Mouse (Mus musculus) kidney, postnatal 4 days (tissue): Measurements from ENCODE around the gene Nek6.

Source experiments
- DNase-seq, 2 experiments: peaks; one replicate each; pipeline ENCODE4 v3.0.0; 2021; ENCODE audit warnings: mixed read lengths in 2 of 2

The Nek6 gene

DNA sequence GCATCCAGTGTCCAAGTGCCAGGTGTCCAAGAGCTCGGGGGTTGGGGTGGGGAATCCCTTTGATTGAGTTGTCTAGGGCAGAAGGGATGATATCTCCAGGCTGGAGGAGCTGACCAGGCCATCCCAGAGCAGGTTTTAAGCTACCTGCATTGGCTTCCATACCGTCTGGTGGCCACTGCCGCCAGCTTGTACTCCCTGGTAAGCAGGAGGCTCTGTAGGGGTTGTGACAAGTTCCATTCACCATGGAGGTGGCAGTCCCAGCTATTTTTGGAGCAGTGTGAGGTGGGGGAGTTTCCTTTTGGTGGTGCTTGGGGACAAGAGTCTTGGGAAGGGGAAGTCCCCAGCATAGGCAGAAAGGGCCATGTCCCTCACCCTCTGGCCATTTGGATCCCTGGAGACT lies 29.7 kb downstream of the Nek6 start:
- no peak for DNase-seq

- DNase-seq = no peak
Observed at GRCm38 (mm10) chr2:38541570-38541969, 30.1 kb downstream of the Nek6 start.

DNA sequence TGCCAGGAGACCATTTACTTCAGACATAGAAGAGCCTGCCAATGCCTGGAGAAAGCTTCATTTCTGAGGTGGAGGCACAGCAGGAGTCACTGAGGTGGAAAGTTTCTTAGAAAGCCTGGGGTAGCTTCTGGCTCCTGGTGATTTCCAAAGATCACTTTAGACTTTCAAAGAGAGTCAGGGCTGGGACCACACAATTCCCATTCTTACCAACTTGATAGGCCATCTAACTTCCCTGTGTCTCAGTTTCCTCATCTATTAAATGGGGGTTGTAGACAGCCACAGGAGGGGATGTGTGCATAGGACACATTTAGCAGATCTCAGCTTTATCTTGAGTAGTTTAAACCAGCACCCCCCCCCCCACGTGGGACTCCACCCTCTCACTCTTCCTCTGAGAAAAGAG lies 30.9 kb downstream of the Nek6 start:
- no peak for DNase-seq

DNA sequence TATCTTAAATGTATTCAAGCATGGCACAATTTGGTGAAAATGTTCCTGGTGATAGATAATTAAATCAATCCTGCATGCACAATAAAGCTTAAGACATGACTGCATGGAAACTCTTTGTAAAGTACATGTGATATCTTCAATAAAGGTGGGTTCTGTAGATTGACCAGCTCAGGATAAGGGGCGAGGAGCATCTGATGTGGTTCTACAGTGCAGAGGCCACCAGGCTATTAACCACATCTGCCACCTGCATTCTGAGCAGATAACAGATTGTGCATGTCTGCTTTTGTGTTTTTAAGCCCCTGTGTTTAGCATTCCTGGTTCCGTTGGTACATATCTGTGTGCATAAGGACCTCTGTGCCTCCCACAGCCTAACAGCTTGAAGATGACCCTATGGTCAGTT lies 31.7 kb downstream of the Nek6 start:
- no peak for DNase-seq

- DNase-seq = no peak
Observed at GRCm38 (mm10) chr2:38544341-38544740, 32.9 kb downstream of the Nek6 start.

DNA sequence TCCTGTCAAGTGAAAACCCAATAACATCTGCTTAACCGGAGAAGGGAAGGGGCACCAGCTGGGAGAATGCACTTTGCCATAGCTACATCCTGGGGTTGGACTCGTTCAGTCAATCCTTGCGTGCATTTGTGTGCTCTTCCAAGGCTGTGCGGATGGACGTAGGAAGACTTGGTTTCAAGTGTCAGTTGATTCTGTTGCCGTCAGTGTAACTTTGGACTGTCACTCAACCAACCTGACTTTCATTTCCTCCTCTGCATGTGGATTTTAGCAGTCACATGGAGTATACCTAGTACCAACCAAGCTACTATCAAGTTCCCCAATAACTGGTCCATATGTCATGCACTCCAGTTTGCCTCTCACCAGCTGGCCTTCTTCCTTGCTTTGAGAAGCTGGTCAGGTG lies 33.5 kb downstream of the Nek6 start:
- DNase-seq = peak in 1 of 2 experiments; percentile 23

GRCm38 (mm10) chr2:38545706-38546105 lies 34.3 kb downstream of the Nek6 start:
- no peak for DNase-seq

DNA sequence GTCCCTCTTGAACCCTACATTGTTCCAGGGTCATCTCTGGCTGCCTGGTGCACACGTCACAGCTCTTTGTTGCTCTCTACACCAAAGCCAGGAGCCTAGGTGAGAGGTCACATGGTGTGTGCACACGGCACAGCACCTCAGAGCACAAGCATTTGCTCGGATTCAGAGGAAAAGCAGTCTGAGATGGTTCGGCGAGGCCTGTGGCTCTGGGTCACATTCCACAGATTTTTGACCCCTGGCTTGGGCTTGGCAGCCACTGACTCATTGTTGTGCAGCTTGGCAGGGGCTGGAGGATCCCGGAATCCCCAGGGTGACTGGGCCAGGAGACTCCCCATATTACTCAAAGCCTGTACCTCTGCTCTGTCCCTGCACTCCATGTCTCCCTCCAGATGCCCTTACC lies 34.8 kb downstream of the Nek6 start:
- DNase-seq = peak; percentile 75 to 83

DNA sequence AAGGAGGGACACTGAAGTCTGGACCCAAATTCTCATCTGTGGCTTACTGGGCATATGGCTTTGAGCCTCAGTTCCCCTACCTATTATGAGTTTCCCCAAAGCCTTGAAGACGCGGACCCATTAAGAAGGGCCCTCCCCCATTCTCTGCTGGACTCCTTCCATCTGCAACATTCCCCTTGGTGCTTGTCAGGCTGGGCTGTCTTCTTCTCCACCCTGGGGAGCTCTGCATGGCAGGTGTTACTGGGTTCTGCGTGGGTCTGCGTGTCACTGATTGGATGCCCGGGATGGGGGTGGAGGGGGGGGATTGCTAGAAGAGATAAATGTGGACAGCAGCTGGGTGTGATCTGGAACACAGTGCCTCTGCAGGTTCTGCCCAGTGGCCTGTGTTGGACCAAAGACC lies 35.3 kb downstream of the Nek6 start:
- DNase-seq = peak in 1 of 2 experiments; percentile 23

DNA sequence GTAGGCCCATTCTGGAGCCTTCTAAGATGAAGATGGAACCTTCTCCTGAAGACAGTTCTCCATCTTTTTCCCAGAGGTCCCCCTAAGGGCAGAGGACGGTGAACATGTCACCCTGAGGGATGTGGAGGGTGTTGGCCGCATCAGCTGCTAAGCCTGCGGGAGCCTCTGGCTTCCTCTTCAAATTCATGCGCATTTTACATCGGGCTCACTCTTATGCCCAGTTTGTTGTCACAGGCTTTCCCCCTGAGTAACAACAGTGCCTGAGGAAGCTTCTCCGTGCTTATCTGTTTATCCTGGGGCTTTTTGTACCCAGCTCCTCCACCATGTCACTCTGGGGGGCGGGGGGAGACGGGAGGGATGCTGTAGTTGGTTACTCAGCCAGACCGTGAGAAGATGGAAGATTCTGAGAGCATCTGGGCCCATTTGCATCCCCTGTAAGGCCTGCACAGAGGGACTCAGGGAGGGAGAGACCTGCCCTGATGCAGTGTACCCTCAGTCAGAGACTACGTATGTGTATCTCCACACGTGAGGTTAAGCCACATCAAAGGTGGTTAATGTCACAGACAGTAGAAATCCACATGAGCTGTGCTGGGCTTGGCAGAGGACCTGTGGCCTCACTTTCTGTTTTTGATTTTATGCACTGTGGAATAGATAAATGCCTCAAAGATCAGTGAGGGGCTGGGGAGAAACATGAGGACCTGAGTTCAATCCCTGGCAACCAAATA lies 36.5 kb downstream of the Nek6 start:
- no peak for DNase-seq

DNA sequence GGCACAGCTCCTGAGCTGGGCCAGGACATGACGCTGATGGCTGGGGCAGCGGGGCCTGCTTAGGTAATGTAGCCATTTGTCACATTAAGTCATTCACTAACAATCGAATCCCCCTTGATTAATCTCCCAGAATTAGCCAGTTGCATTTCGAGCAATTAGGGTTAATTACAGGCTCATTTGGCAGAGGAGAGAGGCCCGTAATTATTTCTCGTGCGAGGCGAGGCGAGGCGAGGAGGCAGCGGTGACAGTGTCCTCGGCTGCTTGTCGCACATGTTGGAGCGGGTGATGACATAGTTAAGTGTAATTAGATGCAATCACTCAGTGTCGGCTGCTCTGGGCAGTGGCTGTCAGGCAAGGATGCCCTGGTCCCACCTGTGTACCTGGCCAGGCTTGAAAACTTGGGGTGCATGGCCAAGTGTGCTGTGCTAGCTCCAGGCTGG lies 40.6 kb downstream of the Nek6 start:
- no peak for DNase-seq

DNA sequence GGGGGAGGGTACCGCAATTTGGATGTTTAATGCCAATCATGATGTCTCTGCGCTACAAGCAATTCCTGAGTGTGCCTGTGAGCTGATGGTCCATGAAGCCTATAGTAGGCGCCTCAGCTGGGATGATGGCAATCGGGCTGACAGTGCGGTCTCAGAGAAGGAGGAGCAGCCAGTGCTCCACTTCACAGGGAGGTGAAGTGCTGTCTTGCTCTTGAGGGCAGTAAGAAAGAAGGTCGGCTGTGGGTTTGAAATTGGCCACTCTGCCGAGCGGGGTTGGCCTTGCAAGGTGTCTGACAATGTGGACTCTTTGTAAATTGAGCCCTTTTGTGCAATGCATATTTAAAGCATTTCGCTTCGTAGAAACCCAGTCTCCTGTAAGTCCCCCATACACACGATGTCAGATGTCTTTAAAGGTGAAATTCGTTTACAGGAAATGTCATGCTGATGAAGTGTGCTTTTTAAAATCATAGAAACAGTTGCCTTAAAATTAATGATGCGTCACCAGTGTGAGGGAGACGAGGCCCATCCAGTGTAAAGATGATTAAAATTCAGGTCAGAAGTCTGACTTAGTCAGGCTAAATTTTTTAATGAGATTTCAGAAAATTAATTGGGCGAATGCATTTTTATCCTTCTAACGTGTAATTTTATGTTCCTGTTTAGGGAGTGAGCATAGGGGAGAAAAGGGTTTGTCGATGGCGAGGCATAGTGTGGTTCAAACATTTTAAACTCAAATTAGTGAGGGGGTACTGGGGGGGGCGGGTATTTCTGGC lies 43.0 kb downstream of the Nek6 start:
- DNase-seq = no peak

GRCm38 (mm10) chr2:38555659-38556058 lies 44.2 kb downstream of the Nek6 start:
- no peak for DNase-seq

GRCm38 (mm10) chr2:38556721-38557120 lies 45.3 kb downstream of the Nek6 start:
- DNase-seq = no peak

DNA sequence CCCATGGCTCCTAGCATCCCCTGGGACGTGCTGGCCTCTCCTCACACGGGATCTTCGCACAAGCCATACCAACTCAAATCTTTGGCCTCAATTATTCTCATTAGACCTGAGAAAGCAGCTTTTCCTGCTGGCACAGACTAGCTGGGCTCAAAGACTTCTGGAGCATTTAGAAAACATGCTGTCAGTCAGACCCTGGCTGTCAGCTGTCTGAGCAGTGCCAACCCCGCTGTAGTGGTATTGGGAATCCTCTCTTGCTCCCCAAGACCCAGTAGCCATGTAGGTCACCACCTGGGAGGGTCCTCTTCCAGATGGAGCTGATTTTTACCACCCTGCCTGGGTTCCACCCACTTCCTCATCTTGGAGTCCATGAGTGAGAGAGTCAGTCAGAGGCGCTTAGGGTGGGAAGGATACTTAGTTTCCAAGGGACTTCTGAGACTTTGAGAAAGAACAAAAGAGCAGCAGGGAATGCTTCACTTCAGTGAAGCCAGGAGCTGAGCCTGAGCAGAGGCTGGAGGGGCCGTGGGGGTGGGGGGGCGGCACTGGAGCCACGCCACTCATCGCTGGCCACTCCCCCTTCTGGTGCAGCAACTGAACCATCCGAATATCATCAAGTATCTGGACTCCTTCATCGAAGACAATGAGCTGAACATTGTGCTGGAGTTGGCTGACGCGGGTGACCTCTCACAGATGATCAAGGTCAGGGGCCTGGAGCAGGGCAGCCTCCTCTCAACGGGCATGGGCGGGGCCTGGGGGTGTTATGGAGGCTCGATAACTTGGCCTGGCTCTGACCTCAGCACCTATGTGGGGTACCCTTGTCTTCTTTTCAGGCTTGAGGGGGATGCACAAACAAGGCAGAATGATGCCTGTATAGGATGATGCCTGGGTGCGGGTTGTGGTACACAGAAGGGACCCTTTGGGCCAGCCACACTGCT lies 49.1 kb downstream of the Nek6 start:
- no peak for DNase-seq

DNA sequence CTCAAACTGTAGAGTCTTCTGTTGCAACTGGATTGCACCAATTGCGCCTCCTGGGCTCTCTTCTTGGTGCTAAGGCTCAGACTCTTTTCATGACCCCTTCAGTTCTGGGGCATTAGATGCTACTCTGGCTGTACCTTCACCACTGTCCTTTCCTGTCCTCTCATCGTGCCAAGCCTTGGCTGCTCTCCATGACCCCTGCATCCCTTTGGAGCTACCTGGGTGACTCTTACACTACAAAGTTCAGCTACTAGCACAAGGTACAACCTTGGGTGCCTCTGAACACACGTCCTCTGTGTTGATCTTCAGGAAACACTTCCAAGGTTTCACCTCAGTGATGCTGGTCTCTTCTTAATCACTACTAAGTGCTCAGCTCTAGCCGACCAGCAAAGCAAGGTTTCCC lies 51.2 kb downstream of the Nek6 start:
- no peak for DNase-seq

GRCm38 (mm10) chr2:38571971-38572601 lies 60.6 kb downstream of the Nek6 start:
- DNase-seq = no peak

- no peak for DNase-seq
Observed at GRCm38 (mm10) chr2:38574697-38575096, 63.3 kb downstream of the Nek6 start.

DNA sequence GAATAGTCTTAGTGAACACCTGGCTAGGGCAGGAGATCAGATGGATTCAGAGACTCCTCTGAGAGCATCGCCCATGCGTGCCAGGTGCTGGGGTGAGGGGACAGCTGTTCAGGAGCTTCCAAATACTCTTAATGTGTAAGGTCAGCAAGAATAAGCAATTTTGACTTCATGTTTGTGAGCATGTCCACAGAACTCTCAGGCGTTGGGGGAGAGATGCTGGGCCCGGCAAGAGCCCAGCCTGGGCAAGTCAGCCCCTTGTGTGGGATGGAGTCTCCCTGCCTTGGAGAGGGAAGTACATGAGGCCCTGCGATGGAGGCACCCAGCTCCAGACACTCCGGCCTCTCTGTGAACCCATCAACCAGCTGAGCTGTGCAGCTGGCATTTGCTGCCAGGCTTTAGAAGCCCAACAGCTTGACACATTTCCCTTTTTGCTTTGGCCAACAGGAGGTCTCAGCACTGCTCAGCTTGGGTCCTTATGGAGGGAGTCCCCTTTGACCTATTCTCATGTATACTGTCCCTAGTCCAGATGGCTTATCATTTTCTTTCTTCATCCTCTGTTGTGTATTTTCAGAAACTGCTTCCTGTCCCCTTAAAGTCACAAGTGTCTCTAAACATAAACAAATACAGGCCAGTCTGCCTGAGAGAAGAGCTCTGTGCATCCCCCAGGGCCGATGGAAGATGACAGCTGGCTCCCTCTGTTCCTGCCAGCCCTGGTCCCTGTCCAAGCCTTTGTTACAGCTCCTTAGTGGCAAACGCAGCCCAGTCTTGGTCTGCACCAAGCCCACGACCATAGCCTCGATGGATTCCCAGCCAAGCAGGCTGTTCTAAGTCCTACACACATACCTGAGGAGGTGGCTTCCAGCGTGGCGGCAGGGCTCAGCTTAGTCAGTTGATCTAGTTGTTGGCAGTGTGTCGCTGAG lies 67.4 kb downstream of the Nek6 start:
- DNase-seq = no peak

GRCm38 (mm10) chr2:38579528-38579927 lies 68.1 kb downstream of the Nek6 start:
- no peak for DNase-seq

DNA sequence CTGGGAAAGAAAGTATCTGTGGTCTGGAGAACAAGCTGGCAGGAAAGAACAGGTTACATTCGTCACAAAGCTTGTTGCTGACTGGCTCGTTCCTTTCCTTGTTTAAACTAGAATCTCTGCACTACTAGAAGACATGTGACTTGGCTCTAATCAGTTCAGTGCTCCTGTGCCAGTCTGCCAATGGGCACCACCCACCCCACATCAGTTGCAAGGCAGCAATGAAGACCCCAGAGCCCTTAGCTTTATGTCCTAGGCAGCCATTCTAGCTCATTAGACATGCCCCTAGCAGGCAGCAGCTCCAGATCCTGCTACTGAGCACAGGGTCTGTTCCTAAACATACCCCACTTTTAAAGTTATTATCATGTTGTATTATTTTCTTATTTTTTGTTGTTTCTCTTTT lies 72.5 kb downstream of the Nek6 start:
- DNase-seq = no peak
